Mouse (Mus musculus): ENCODE results near the gene 4931428F04Rik. TPM values are rescaled to one million over a fixed set of nuclear protein-coding genes. Genes with fewer than 3 reads are reported as not detected.

4931428F04Rik gene
- polyA plus RNA-seq, 1 experiment from 2014 or later = 6.7 TPM

DNA sequence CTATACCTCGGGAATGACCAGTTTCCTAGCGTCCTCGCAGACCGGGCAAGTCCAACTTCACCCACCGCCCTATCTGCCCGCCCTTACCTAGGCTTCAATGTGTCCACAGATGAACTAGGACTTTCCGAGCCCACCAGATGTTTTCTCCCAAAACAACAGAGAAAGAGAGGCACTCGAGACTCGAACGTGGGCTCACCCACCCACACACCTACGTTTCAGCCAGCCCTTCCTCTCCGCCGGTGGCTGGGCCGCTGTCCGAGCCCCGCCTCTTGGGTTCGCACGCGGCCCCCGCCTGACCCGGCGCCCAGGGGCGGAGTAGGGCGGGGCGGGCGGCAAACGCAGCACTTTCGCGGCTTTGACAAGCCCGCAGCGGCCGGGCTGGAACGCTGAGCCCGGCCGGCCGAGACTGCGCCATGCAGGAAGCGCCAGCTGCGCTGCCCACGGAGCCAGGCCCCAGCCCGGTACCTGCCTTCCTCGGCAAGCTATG is 20.2 kb downstream of the 4931428F04Rik start, which contains the start of gene Hsf4:
Hsf4 (plus strand) TSS at position 341 of the 487 bp plus-strand sequence.
- Histone ChIP-seq H3K27ac (ENCODE audit: low read length) (no peak within 1 kb of the TSS), H3K27me3 (ENCODE audit: control insufficient read depth, insufficient read depth, low read length) (peaks cover 67% of the 10 kb centered on the region), H3K36me3 (ENCODE audit: control insufficient read depth, insufficient read depth) (no peaks in the 10 kb centered on the region), H3K4me2 (ENCODE audit: low read depth, low read length) (peak within 1 kb of the TSS; percentile 93), H3K4me3 (ENCODE audit: low read length) (peak within 1 kb of the TSS; percentile 58), H3K9me3 (replicated peaks; ENCODE audit: control insufficient read depth, low read length) (no peaks in the 10 kb centered on the region), H3K4me1 (ENCODE audit: control insufficient read depth, insufficient read depth, low read length) (peaks cover 29% of the 10 kb centered on the region), H3K9ac (ENCODE audit: low read length) (peak within 1 kb of the TSS; percentile 71)
- WGBS = 2% methylated on average over 42 of the region's 42 CpGs
- peak; percentile 20; the same call in 1 of the 2 replicates for ATAC-seq (replicated peaks; ENCODE audit: extremely low read depth, insufficient read depth, low FRiP score)

DNA sequence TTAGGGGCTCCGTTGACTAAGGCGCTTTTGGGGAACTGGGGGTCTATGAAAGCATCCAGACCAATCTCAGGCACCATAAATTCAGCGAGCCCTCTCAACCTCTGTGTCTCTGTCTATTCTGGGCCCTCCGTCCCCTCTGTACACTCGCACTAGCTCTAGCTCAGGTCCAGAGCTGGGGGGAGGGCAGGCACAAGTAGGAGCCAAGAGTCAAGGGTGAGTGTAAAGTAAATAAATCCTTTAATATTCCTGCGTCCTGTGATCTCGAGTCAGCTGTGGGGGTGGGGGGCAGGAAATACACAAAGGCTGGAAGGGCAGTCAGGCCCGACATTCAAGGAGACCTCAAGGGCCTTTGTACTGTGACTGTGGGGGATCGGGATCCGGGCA is 20.6 kb downstream of the 4931428F04Rik start:
- Histone ChIP-seq H3K4me1 (ENCODE audit: control insufficient read depth, insufficient read depth, low read length) (peaks cover 29% of the 10 kb centered on the region), H3K9ac (ENCODE audit: low read length) (peak overlapping the region; percentile 71), H3K4me3 (ENCODE audit: low read length) (peak overlapping the region; percentile 58), H3K27ac (ENCODE audit: low read length) (no peak overlapping the region), H3K27me3 (ENCODE audit: control insufficient read depth, insufficient read depth, low read length) (peaks cover 63% of the 10 kb centered on the region), H3K9me3 (replicated peaks; ENCODE audit: control insufficient read depth, low read length) (no peaks in the 10 kb centered on the region), H3K4me2 (ENCODE audit: low read depth, low read length) (peak overlapping the region; percentile 93), H3K36me3 (ENCODE audit: control insufficient read depth, insufficient read depth) (no peaks in the 10 kb centered on the region)
- 10% methylated on average over 10 of the region's 10 CpGs for WGBS
- ATAC-seq (replicated peaks; ENCODE audit: extremely low read depth, insufficient read depth, low FRiP score) = peak; percentile 12; the same call in 1 of the 2 replicates

DNA sequence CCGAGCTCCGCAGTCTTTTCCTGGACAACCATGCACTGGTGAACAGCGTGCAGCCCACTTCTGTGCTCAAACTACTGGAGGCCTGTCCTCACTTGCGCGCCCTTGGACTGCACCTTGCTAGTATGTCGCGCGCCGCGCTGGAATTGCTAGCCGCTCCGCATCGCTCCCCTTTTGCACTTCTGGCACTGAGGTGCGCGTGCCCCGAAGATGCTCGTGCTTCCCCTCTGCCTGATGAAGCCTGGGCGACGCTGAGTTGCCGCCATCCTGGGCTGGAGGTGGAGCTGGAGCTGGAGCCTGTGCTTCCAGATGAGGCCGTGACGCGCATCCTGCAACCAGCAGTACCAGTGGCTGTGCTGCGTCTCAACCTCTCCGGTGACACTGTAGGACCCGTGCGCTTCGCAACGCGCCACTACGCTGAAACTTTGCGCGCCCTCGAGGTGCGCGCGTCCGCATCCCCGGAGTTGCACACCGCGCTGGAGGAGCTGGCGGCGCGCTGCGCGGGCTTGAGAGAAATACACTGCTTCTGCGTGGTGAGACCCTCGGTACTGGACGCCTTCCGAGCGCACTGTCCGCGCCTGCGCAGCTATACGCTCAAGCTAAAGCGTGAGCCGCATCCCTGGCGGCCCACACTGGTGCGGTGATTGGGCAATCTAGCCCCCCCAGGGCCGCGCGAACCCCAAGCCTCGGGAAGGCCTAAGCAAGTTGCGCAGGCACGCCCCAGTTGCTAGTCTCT is 21.2 kb downstream of the 4931428F04Rik start:
- Histone ChIP-seq H3K4me2 (ENCODE audit: low read depth, low read length) (peak overlapping the region; percentile 93), H3K27ac (ENCODE audit: low read length) (no peak overlapping the region), H3K9me3 (replicated peaks; ENCODE audit: control insufficient read depth, low read length) (no peaks in the 10 kb centered on the region), H3K4me1 (ENCODE audit: control insufficient read depth, insufficient read depth, low read length) (peaks cover 32% of the 10 kb centered on the region), H3K27me3 (ENCODE audit: control insufficient read depth, insufficient read depth, low read length) (peaks cover 61% of the 10 kb centered on the region), H3K9ac (ENCODE audit: low read length) (peak overlapping the region; percentile 71), H3K36me3 (ENCODE audit: control insufficient read depth, insufficient read depth) (no peaks in the 10 kb centered on the region), H3K4me3 (ENCODE audit: low read length) (peak overlapping the region; percentile 58)
- WGBS = 5% methylated on average over 65 of the region's 65 CpGs
- 0 out of 2 replicates have a peak, but pooled peaks have one; percentile 1 for ATAC-seq (replicated peaks; ENCODE audit: extremely low read depth, insufficient read depth, low FRiP score)

DNA sequence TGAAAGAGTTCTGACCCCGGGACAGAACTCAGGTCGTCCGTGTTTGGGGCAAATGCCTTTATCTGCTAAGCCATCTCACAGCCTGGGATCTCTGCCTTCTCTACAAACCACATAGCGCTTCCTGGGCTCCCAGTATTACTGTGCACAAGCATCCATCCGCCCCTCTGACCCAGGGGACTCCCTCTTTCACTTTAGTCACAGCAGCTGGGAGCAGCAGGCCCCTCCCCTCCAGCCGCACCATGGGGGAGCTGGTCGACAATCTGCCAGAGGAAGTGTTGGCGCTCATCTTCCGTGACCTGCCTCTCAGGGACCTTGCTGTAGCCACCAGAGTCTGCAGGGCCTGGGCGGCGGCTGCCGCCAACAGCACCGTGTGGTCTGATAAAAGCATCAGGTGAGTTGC is 22.9 kb downstream of the 4931428F04Rik start:
- no peak overlapping the region for H3K9ac ChIP-seq (ENCODE audit: low read length)
- no peaks in the 10 kb centered on the region for H3K36me3 ChIP-seq (ENCODE audit: control insufficient read depth, insufficient read depth)
- 51% methylated on average over 13 of the region's 13 CpGs for WGBS
- peaks cover 48% of the 10 kb centered on the region for H3K27me3 ChIP-seq (ENCODE audit: control insufficient read depth, insufficient read depth, low read length)
- ATAC-seq (replicated peaks; ENCODE audit: extremely low read depth, insufficient read depth, low FRiP score) = no peak
- no peak overlapping the region for H3K4me3 ChIP-seq (ENCODE audit: low read length)
- no peak overlapping the region for H3K27ac ChIP-seq (ENCODE audit: low read length)
- peaks cover 32% of the 10 kb centered on the region for H3K4me1 ChIP-seq (ENCODE audit: control insufficient read depth, insufficient read depth, low read length)
- no peak overlapping the region for H3K4me2 ChIP-seq (ENCODE audit: low read depth, low read length)
- no peaks in the 10 kb centered on the region for H3K9me3 ChIP-seq (replicated peaks; ENCODE audit: control insufficient read depth, low read length)

DNA sequence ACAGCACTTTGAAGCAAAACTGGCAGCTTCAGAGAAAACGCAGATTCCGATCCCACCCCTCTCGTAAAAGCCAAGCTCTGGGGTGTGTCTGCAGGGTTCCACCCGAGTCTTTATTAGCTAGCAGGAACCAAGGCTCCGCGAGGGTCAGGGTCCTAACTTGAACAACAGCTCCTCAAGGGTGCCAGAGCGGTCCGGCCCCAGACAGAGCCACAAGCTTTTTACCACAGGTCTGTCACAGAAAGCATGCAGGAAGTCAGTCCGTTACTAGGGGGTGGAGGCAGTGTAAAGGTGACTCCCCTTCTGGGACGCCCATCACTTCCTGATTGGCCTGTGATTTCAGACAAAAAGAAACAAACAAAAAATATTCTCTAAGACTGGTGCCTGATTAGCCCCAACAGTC is 24.5 kb downstream of the 4931428F04Rik start:
- H3K9me3 ChIP-seq (replicated peaks; ENCODE audit: control insufficient read depth, low read length) = peaks cover 4% of the 10 kb centered on the region
- H3K9ac ChIP-seq (ENCODE audit: low read length) = peak overlapping the region; percentile 81
- WGBS = 16% methylated on average over 10 of the region's 10 CpGs
- H3K36me3 ChIP-seq (ENCODE audit: control insufficient read depth, insufficient read depth) = no peaks in the 10 kb centered on the region
- peak overlapping the region; percentile 92 for H3K4me2 ChIP-seq (ENCODE audit: low read depth, low read length)
- peak overlapping the region; percentile 76 for H3K4me3 ChIP-seq (ENCODE audit: low read length)
- H3K27me3 ChIP-seq (ENCODE audit: control insufficient read depth, insufficient read depth, low read length) = peaks cover 37% of the 10 kb centered on the region
- peaks cover 28% of the 10 kb centered on the region for H3K4me1 ChIP-seq (ENCODE audit: control insufficient read depth, insufficient read depth, low read length)
- H3K27ac ChIP-seq (ENCODE audit: low read length) = no peak overlapping the region
- no peak for ATAC-seq (replicated peaks; ENCODE audit: extremely low read depth, insufficient read depth, low FRiP score)

DNA sequence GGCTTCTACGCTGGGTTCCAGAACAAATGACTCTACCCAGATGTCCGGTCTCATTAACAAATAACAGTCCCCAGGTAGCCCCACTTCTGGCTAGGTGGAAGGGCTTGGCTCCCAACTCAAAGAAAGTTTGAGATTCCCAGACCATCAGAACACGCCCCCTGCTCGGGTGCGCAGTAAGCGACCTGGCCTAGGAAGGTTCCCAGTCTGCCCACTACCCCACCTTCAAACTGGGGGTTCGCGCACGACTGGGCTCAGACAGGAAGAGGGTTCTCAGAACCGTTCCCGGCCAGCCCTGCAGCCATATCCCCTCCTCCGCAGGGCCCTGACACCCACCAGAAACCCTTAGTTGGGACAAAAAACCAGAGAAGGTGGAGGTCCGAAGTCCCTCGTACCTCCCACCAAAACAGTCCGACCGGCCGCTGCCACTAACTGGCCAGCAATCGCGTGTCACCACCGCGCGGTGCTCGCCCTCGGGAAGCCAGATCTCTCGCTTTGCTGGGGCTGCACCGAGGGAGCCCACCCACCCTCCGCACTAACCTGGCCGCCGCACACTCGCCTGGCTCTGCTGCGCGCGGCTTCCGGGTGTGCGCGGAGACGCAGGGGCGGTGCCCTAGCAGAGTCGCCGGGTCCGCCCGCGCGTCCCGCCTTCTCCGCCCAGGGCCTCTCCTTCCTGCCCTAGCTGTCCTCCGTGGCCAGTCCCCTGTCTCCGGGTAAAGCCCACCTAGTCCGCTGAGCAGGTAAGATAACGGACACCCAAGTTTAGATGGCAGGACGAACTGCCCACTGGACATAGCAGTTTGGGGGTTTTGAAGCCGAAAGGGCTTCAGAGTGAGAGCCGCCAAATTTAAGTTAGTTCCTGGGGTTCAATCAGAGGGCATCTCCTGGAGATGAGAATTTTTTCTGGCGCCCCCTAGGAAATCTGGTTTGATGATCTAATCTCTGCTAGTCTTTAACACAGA is 25.4 kb downstream of the 4931428F04Rik start, which contains the start of the genes Tradd and Fbxl8:
Tradd (minus strand) TSS at position 586 of the 959 bp plus-strand sequence.
Fbxl8 (plus strand) TSS at position 625 of the 959 bp plus-strand sequence.
- H3K4me2 ChIP-seq (ENCODE audit: low read depth, low read length) = peak within 1 kb of the TSS; percentile 92
- ATAC-seq (replicated peaks; ENCODE audit: extremely low read depth, insufficient read depth, low FRiP score) = peak; percentile 65; the same call in 1 of the 2 replicates
- H3K4me1 ChIP-seq (ENCODE audit: control insufficient read depth, insufficient read depth, low read length) = peaks cover 29% of the 10 kb centered on the region
- H3K4me3 ChIP-seq (ENCODE audit: low read length) = peak within 1 kb of the TSS; percentile 76
- H3K9ac ChIP-seq (ENCODE audit: low read length) = peak within 1 kb of the TSS; percentile 81
- H3K27ac ChIP-seq (ENCODE audit: low read length) = no peak within 1 kb of the TSS
- H3K27me3 ChIP-seq (ENCODE audit: control insufficient read depth, insufficient read depth, low read length) = peaks cover 37% of the 10 kb centered on the region
- WGBS = 1% methylated on average over 54 of the region's 54 CpGs
- no peaks in the 10 kb centered on the region for H3K36me3 ChIP-seq (ENCODE audit: control insufficient read depth, insufficient read depth)
- H3K9me3 ChIP-seq (replicated peaks; ENCODE audit: control insufficient read depth, low read length) = peaks cover 4% of the 10 kb centered on the region

DNA sequence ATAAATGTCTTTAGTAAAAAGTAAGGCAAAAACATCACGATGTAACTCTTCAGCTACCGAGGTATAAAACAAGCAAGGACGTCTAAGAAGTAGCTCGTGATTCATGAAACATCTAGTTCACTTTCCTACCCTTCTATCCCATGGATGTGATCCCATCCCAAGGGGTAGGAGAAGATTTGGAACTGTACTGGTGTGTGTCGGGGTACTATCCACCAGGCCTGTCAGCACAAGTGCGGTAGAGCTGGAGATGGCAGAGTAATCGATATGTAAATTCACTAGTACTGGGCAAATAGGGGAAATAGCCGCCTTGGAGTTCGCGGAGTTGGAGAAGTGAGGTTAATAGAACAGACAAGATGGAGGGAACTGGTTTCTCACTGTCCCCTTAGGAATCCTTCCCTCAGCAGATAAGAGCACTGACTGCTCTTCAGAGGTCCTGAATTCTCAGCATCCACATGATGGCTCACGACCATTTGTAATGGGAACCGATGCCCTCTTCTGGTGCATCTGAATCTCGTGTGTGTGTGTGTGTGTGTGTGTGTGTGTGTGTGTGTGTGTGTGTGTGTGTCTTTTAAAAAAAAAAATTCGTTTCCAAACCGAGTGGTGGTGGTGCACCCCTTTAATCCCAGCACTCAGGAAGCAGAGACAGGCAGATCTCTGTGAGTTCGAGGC is 26.3 kb downstream of the 4931428F04Rik start:
- H3K36me3 ChIP-seq (ENCODE audit: control insufficient read depth, insufficient read depth) = no peaks in the 10 kb centered on the region
- H3K9me3 ChIP-seq (replicated peaks; ENCODE audit: control insufficient read depth, low read length) = peaks cover 4% of the 10 kb centered on the region
- 45% methylated on average over 16 of the region's 16 CpGs for WGBS
- no peak overlapping the region; the same call in 1 of the 2 replicates for H3K9ac ChIP-seq (ENCODE audit: low read length)
- no peak for ATAC-seq (replicated peaks; ENCODE audit: extremely low read depth, insufficient read depth, low FRiP score)
- peaks cover 34% of the 10 kb centered on the region for H3K27me3 ChIP-seq (ENCODE audit: control insufficient read depth, insufficient read depth, low read length)
- peak overlapping the region; percentile 92 for H3K4me2 ChIP-seq (ENCODE audit: low read depth, low read length)
- no peak overlapping the region for H3K27ac ChIP-seq (ENCODE audit: low read length)
- H3K4me3 ChIP-seq (ENCODE audit: low read length) = no peak overlapping the region; the same call in 1 of the 2 replicates
- H3K4me1 ChIP-seq (ENCODE audit: control insufficient read depth, insufficient read depth, low read length) = peaks cover 27% of the 10 kb centered on the region

DNA sequence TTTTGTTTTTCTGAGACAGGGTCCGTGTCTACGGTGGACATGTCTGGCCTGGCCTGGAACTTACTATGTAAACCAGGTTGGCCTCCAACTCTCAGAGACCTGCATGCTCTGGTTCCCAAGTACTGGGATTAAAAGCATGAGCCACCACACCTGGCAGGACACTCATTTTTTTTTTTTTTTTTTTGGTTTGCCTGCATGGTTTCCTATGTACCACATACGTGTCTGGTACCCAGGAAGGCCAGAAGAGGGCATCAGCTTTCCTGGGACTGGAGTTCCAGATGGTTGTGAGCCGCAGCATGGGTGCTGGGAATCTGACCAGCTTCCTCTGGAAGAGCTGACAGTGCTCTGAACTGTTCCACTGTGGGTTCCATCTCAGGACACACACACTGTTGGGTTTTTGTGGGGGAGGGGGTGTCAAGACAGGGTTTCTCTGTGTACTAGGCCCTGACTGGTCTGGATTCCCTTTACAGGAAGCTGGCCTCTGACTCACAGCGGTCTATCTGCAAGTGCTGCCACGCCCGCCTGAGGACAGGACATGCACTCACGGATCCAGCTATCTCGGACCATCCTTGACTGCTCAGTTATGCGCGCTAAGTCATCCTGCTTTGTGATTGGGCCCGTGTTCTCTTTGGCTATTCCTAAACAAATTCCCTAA is 28.2 kb downstream of the 4931428F04Rik start:
- no peaks in the 10 kb centered on the region for H3K36me3 ChIP-seq (ENCODE audit: control insufficient read depth, insufficient read depth)
- ATAC-seq (replicated peaks; ENCODE audit: extremely low read depth, insufficient read depth, low FRiP score) = no peak
- H3K27me3 ChIP-seq (ENCODE audit: control insufficient read depth, insufficient read depth, low read length) = peaks cover 24% of the 10 kb centered on the region
- H3K27ac ChIP-seq (ENCODE audit: low read length) = no peak overlapping the region
- H3K9ac ChIP-seq (ENCODE audit: low read length) = no peak overlapping the region
- whole genome bisulfite sequencing = 85% methylated on average over 12 of the region's 12 CpGs
- H3K4me3 ChIP-seq (ENCODE audit: low read length) = no peak overlapping the region
- H3K9me3 ChIP-seq (replicated peaks; ENCODE audit: control insufficient read depth, low read length) = peaks cover 4% of the 10 kb centered on the region
- no peak overlapping the region for H3K4me2 ChIP-seq (ENCODE audit: low read depth, low read length)
- H3K4me1 ChIP-seq (ENCODE audit: control insufficient read depth, insufficient read depth, low read length) = peaks cover 22% of the 10 kb centered on the region
